Mouse (Mus musculus) layer of hippocampus, adult 8-10 months (tissue): ENCODE measurements at regions not wholly inside any gene's neighbourhood (a gene's known extent, or its start where the extent isn't known, plus 50 kb on each side); places are given as distances from the start of the nearest gene placed in this dataset.
"Not testable (repeated sequence)": the region's sequence is repeated elsewhere in the genome, so short reads cannot be mapped to it uniquely, and the experiment has no call there.

Experiments
- DNase-seq, 2 experiments: peaks; one replicate each; pipeline ENCODE4 v3.0.0; 2022; ENCODE audit warnings: low spot score in 2 of 2

DNA sequence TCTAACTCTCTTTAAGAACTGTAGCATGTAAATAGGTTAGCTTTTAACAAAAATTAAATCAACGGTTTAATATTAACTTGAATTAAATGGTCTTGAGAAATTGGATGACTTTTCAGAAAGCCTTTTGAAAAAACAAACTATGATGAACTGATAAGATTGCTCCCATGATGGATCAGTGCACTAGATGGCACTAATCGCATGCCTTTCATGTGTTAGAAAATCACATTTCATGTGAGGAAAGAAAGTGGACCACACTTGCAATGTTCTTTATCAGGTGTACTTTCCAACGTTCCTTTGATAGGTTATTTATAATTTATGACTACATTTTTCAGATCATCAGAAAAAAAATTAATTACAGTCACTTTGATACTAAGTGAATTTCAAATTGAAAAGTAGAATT lies 1003.2 kb upstream of the 4930412O13Rik start:
- no peak for DNase-seq

DNA sequence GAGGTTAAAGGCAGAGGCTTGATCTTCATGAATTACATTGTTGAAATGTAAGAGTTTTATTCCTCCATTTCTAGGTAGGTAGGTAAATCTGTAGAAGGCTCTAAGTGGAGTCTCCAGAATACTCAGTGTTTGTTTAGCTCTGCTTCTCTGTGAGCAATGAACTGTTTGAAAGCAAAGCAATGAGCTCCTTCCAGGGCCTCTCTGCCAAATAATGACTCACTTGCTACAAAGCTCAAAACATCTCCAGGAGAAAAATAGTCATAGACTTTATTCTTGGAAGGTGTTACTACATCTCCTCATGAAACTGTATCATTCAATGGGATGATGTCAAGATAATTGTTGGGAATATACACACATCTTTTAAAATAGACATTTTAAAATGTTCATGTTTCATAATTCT lies 968.6 kb upstream of the 4930412O13Rik start:
- no peak for DNase-seq

DNA sequence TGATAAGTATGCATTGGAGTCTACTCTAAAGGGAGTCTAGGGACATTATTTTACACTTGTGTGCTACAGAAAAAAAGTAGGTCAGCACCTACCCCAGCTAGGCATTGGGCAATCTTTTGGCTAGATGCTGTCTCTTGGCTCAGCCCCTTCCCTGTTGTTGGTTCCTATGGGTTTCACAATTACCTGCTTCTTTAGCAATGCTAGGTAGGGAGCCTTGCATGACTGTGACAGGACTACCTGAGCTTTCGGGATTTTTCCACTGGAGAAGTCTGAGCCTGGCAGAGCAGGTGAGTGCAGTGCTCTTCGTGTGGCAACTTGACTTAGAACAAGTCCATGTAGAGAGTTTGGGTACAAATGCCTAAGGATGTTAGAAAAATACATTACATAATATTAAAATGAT lies 956.2 kb upstream of the 4930412O13Rik start:
- no peak for DNase-seq

DNA sequence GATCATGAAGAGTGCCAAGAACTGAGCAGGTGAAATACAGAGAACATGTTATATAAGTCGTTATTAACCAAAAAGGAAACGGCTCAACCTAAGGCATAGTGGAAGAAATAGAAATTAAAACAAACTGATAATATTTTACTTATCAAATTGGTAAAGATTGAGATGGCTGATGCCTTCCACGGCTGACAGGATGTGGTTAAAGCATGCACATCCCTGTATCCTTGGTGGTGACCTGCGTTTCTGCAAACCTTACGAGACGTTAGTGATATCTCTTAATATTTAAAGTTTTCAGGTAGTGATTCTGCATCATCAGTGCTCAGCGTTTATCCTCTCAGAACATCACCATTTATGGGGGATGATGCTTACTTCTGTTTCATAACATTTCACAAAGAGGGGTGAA lies 939.5 kb upstream of the 4930412O13Rik start:
- DNase-seq = no peak

DNA sequence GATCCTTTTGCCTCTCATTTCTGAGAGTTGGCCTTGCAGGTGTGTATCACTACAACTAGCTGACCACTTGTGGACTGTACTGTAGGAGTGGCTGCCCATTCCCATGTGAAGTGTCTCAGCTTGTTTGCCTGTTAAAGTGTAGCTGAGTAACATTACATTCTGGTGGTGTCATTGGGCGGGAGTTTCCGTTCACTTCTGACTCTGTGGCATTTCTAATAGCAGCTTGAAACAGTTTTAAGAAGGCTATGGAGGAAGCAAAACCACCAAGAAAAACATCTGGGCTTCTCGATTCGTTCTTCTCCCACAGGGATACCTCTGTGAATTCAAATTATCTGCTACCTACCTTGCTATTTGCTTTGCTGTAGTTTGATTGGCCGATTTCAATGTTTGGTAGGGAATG lies 922.1 kb upstream of the 4930412O13Rik start:
- no peak for DNase-seq

DNA sequence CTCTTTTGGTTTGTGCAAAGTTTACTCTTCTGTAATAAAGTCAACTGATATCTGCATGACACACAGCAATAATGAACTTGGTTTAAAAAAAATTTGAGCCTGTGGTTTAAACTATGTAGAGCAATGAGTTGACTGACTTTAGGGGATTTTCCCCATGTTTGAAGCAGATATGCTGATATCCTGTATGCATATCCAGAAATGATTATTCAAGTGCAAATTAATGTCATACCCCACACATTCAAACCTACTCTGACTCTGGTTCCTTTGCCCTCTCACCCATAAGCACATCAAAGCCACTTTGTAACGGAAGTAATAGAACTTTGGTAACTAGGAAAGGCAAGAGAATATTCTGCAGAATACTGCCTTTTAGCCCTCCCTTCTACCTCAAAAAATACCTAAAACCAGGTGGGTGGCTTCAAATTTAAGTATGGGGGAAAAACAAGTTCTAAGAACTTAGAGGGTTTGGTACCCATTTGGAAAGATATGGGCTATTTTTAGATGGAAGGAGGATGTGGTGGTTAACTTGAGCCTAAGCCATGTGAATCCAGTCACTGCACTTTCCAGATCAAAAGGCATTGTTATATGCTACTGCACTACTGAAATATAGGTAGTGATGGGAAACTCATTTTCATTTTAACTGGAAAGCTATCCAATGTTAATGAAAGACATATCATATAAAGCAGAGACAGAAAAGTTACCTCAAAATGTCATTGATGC lies 915.9 kb upstream of the 4930412O13Rik start:
- no peak for DNase-seq

DNA sequence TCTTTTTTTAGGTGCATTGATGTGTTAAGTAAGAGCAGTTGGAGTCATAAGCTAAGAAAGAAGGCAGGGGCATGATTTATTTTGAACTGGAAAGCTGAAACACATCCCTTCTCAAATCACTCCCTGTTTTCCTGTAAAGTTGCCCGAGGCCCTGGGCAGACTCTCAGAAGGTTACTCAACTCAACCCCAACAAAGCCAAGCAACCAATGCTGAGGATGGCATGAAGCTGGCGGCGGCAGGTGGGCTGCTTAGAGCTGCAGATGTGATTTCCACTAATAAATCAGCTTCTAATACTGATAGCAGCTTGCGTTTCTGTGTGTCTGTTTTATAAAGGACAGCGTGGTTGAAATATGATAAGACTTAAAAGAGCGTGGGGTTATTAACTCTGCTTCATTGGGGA lies 905.4 kb upstream of the 4930412O13Rik start:
- DNase-seq = no peak

DNA sequence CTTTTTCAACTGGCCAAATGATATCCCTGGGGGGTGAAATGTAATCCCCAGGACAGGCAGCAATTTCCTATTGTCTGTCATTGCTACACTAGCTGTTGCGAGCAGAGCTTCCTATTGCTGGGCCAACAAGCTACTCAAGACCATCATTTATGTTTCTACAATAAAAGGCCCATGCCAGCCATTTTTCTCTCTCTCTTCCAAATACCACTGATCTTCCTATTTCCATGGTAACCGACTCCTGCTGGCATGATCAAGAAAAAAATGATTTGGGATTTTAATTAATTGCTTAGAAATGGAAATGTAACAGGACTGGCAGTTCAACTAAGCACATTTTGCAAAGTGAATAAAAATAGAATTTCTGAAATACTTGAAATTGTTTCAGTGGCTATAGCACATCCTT lies 868.7 kb upstream of the 4930412O13Rik start:
- peak; percentile 4 to 6 for DNase-seq

DNA sequence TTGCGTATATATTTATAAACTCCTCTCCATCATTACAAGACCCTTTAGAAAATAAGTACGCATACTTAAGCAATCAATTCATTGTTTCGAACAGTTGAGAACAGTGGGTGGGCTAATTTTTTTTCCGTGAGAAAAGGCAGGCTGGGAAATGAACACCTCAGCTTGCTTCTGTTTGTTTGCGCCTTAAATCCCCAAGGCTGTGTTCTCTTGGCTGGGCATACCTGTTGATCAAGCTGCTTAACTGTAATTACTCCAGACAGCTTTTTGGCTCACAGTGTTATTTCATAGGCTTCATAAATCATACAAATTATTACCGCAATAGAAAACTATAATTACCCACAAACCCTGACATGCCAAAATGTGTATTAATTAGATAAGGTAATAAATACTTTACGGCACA lies 848.0 kb upstream of the 4930412O13Rik start:
- no peak for DNase-seq

DNA sequence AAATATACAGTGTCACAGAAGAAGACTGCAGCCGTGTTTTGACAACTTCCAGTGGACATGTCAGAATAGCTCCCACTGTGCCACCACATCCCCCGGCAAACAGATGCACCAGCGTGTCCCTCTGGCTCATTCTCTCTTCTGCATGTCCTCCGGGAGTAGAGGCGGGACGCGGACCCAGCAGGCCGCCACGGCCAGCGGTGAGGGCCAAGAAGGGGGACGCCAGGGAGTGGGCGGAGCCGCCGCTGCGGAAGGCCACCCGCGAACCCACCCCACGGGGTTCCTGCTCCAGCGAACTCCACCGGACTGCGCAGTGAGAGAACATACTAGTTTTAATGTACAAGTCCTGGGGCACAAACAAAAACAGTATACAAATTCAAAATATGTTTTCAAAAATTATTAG lies 838.7 kb upstream of the 4930412O13Rik start:
- not testable (repeated sequence) for DNase-seq

DNA sequence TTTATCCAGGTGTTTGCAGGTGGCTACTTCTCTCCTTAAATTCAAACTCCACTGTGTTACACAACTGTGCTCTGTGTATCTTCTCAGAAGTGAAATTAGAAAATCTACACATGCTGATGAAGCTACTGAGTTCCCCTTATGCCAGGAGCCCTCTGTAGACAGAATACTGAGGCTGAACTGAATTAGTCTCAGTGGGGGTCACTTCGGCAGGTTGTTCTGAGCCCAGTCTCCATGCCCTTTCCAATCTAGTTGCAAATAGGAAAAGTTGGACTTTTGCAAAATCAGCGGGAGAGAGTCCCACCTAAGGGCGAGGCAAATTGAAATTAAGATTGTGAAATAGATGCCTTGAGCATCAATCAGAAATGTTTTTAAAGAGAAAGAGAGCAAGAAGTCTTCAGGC lies 833.1 kb upstream of the 4930412O13Rik start:
- DNase-seq = no peak

DNA sequence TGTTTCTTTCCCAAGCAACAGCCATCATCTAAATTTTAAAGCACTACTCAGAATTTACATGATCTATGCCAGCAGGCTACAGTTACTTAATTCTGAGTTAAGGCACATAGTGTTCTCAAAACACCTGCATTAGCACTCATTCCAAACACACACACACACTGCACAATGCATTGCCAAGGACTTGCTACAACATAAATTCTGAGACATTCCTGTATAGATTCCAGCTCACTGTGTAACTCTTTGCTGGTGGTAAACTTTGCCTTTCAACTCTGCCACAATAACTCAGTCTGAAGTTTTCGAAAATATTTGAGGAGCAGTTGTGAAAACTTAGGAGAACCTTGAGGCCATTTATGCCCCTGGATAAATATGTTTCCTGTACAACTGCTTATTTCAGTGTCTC lies 807.2 kb upstream of the 4930412O13Rik start:
- no peak for DNase-seq

DNA sequence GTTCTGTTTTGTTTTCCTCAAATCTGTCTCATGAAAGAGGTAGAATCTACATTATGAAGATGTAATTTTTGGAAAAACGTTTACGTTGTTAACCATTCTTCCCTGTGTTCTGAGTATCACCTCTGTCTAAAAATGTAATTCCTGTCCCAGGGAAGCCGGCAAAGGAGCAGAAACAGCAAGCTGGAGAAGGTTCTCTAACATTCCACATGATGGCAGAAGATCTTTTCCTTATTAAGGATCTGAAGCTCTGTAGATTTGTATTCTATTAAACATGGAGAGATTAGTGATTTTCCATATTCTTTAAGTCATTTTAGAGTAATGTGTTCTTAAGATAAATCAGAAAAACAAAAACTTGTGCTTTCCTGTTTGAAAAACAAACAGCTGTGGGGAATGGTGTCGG lies 802.9 kb upstream of the 4930412O13Rik start:
- no peak for DNase-seq

DNA sequence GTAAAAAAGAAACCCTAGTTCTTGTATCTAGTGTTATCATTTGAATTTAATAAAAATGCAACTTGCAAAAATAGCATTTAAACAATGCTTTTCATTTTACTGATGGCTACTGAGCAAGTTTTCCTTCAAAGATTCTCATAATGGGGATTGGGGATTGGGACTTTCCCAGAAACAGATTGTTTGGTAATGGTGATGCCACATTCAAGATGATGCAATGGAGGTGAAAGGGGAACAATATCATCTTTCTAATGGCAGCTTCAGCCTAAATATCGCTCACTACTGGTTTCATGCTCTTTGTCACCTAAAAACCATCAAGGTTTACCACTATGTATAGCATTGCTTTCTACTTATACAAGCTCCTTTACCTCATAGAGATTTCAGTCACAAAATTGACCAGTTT lies 799.3 kb upstream of the 4930412O13Rik start:
- DNase-seq = no peak

DNA sequence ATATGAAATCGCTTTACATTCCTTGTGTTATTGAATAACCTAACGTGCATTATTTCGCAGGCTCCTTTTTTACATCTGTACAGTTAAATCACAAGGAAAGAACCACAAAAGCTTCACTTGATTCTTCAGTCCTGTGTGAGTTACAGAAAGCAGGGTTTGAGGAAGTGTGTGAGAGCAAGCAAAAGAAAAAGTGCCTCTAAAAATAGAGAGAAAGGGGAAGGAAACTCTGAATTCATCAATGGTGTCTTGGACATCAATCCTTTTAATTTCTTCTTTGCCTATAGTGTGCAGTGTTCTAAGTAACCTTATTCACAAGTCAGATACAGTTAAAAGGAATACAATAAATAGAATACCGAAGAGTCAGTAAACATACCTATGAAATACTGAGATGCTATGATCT lies 785.7 kb upstream of the 4930412O13Rik start:
- DNase-seq = no peak

DNA sequence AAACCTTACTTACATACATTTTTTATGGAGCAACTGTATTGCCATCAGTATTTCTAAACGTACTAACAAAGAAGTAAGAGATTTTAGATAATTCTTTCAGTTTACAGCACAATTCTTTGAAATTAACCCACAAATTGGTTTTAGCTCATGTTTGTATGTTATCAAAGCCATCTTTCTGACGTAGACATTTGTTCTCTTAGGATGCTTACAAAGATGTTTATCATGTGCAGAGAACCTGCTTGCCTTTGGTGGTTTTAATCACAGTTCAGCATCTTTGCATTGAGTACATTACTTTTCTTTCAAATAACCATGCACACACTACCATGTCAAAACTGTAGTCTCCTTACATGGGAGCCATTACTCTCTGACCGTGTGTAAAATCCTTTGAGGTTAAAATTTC lies 764.4 kb upstream of the 4930412O13Rik start:
- no peak for DNase-seq

DNA sequence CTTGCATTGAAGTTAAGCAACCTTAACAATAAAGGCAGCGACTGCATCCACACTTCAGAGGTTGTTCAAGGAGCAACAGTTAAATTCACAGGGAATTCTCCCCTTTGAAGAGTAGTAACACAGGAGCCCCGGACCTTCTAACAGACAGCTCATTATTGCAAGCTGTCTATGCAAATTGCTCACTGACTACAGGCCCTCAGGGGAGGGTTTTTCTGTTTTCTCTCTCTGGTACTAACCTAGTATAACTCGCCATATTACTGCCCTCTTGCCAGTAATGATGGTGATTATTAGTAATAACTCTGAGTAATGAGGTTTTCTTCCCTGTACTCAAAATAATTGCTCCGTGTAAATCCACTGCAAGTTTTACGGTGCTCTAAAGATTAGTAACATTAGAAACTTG lies 763.5 kb upstream of the 4930412O13Rik start:
- no peak for DNase-seq

DNA sequence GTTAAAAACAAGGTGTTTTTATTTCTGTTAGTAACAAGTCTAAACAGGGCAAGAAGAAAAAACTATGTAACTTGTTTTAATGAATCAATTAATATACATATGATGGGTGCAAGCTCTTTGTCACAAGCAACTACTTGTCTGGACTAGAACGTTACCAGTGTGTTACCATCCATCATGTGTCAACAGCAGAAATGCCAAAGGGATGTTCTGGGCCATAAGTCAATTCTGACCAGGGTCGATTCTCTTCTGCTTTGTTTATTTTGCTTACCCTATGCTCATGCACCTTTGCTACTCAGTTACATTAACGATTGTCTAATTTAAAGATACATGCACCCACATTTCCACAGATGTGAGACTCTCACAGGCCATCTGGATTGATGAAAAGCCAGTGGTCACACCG lies 744.1 kb upstream of the 4930412O13Rik start:
- no peak for DNase-seq

DNA sequence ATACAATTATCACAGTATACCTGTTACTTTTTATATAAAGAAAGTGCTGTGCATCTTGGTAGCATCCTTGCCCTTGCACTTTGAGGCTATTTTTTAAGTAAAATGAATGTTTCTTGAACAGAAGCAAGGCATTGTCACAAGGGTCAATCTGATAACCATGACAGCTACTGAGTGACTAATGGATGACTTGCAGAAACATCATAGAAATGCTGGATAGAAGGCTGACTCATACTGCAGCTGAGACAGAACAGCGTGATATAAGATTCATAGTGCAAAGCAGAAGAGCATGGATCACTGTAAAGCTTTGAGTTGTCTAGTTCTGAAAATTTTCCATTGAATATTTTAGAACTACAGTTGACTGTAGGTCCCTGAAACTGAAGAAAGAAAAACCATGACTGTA lies 739.6 kb upstream of the 4930412O13Rik start:
- no peak for DNase-seq

DNA sequence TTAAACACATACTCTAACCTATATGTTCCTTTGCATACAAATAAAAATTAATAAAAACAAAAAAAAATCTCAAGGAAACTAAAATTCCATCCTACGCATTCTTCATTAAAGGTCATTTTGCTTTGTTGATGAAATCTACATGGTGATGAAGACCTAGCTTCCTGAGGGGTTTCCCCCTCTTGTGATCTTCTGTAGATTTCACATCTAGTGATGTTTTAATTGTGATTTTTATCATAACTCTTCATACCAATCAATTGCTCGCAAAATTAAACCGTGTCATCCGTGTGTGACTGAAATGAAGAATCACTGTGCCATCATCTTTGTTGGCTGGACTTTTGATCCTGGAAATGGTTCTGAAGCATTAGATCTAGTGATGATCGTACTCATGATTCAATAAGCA lies 725.4 kb upstream of the 4930412O13Rik start:
- no peak for DNase-seq

DNA sequence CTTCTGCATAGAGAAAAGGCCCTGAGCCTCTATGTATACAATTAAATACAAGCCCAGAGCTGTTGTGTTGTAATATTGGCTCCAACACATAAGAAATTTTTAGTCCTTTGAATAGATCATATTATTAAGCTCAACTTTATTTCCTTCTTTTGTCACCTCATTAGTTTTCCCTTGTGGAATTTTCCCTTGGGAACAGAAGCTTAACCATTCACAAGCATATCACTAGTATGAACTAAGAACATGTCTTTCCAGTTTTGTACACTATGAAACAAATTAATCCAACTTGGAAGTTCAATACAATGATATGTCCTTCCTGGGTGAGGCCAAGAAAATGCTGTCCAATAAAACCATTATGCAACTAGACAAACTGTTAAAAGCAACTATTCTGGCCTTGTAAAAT lies 720.9 kb upstream of the 4930412O13Rik start:
- no peak for DNase-seq

DNA sequence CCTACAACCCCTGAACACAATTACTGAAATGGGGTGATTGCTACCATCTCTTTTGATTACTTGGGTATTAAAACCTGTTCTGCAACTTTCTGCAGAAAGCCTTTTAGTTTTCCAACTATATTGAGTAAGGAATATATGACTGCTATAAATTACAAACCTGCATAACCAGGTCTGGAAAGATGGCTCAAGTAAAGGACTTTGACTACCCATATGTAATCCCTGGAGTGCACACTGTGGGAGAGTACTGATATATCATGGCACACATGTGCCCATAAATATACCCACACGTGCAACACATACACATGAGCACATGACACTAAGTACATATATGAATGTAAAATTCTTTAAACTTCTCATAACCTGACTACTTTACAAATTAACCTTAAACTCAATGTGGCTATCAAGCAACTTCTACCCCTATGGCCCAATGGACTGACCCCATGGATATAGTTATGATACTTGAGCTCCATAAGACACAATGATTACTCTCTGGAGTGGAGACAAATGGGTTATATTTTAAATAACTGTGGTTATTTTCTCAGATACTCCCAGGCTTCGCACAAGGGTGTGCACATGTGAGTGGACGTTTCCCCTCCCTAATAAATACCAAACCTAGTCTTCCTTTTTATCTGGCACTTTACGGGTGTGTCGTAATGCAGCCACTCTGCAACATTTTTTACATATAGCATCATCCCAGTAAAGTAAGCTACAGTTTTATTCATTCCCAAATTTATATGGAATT lies 717.1 kb upstream of the 4930412O13Rik start:
- DNase-seq = no peak

DNA sequence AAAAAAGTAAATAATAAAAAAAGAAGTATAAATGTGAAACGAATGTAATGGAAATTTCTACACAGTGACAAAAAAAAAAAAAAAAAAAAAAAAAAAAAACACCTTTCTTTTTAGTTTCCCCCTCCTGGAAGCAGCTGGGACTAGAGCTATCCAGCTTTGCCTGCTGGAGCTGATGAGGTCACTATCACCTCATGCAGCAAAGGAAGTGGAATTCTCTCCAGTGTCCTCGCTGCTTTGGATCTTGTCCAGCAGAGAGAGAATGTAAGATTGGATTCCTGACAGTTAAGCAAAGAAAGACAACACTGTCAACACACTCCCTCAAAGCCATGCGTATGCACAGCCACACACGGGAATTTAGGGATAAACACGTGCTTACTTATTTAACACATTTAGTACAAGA lies 698.9 kb upstream of the 4930412O13Rik start:
- DNase-seq = no peak
